Mouse (Mus musculus) forebrain, embryonic 15.5 days (tissue): ENCODE measurements around the gene Naa80. TPM values are rescaled to one million over a fixed set of nuclear protein-coding genes. Genes with fewer than 3 reads are reported as not detected.

Source experiments
- ATAC-seq: fragments of 200-750 bp; cut with Nextera tagmentation; replicated peaks from 2 replicates; pipeline ENCODE4 v1.8.0; 2017; ENCODE audit warnings: mild to moderate bottlenecking, moderate TSS enrichment, moderate library complexity
- H3K27ac ChIP-seq: fragments of 300-500 bp; sonication (generic); replicated peaks from 2 replicates; pipeline ENCODE4 v1.5.1; 2015; ENCODE audit warnings: mild to moderate bottlenecking, inconsistent platforms
- H3K27me3 ChIP-seq: fragments of 300-500 bp; sonication (generic); 2 replicates; pipeline ENCODE4 v1.6.1; 2015; ENCODE audit warnings: inconsistent platforms
- H3K36me3 ChIP-seq: fragments of 300-500 bp; sonication (generic); 2 replicates; pipeline ENCODE4 v1.6.1; 2015; ENCODE audit warnings: mild to moderate bottlenecking, inconsistent platforms
- H3K4me1 ChIP-seq: fragments of 300-500 bp; sonication (generic); 2 replicates; pipeline ENCODE4 v1.6.1; 2015; ENCODE audit warnings: inconsistent platforms
- H3K4me2 ChIP-seq: fragments of 300-500 bp; sonication (generic); replicated peaks from 2 replicates; pipeline ENCODE4 v1.6.1; 2015; ENCODE audit warnings: mild to moderate bottlenecking, inconsistent platforms
- H3K4me3 ChIP-seq: fragments of 300-500 bp; sonication (generic); 2 replicates; pipeline ENCODE4 v1.5.1; 2015; ENCODE audit warnings: mild to moderate bottlenecking, inconsistent platforms
- H3K9ac ChIP-seq: fragments of 300-500 bp; sonication (generic); replicated peaks from 2 replicates; pipeline ENCODE4 v1.6.1; 2015; ENCODE audit warnings: mild to moderate bottlenecking, inconsistent platforms
- H3K9me3 ChIP-seq: fragments of 300-500 bp; sonication (generic); 2 replicates; pipeline ENCODE4 v1.6.1; 2016; ENCODE audit warnings: inconsistent platforms
- WGBS: fragments of 180-500 bp; shearing (Covaris S2); methylation state at CpG from one replicate; pipeline ENCODE4 v1.1.7; 2015; ENCODE audit warnings: mixed read lengths; 5-methylcytosine and 5-hydroxymethylcytosine counted together
- polyA plus RNA-seq: library from polyadenylated mRNA; unstranded; fragments of >200 nt; fragmentation: Nextera tagmentation; extraction: Ambion mirVana; gene quantifications from 2 replicates; pipeline ENCODE4 v1.2.1, GENCODE M21; 2015

Naa80 gene
- polyA plus RNA-seq, 1 experiment from 2014 or later: 14.7 TPM

GRCm38 (mm10) chr9:107590773-107591060 is 12.0 kb downstream of the Naa80 start:
- H3K4me2 ChIP-seq: no peak overlapping the region

GRCm38 (mm10) chr9:107593101-107593976 is 14.7 kb downstream of the Naa80 start:
- no peak for ATAC-seq

More at GRCm38 (mm10) chr9:107590773-107591060, 12.0 kb downstream of the Naa80 start:
- WGBS: 92% methylated on average over 6 of the region's 6 CpGs
- Histone ChIP-seq H3K9ac (no peak overlapping the region), H3K36me3 (peaks cover 24% of the 10 kb centered on the region; the same call in 1 of the 2 replicates), H3K4me3 (no peak overlapping the region), H3K4me1 (peaks cover 13% of the 10 kb centered on the region), H3K9me3 (no peaks in the 10 kb centered on the region), H3K27me3 (no peaks in the 10 kb centered on the region), H3K27ac (no peak overlapping the region)
- ATAC-seq: no peak

GRCm38 (mm10) chr9:107594281-107595062 is 15.8 kb downstream of the Naa80 start:
- H3K4me1 ChIP-seq: no peaks in the 10 kb centered on the region
- H3K27me3 ChIP-seq: no peaks in the 10 kb centered on the region
- H3K4me3 ChIP-seq: no peak overlapping the region
- no peak overlapping the region for H3K9ac ChIP-seq
- H3K36me3 ChIP-seq: peaks cover 24% of the 10 kb centered on the region; the same call in 1 of the 2 replicates
- no peak overlapping the region for H3K4me2 ChIP-seq
- H3K9me3 ChIP-seq: no peaks in the 10 kb centered on the region
- H3K27ac ChIP-seq: no peak overlapping the region
- ATAC-seq: no peak
- WGBS: 69% methylated on average over 8 of the region's 8 CpGs

More at GRCm38 (mm10) chr9:107593101-107593976, 14.7 kb downstream of the Naa80 start:
- no peak overlapping the region for H3K4me3 ChIP-seq
- peaks cover 5% of the 10 kb centered on the region for H3K4me1 ChIP-seq
- peaks cover 24% of the 10 kb centered on the region; the same call in 1 of the 2 replicates for H3K36me3 ChIP-seq
- 0 out of 2 replicates have a peak overlapping the region, but pooled peaks have one; percentile 37 for H3K27ac ChIP-seq
- H3K9me3 ChIP-seq: no peaks in the 10 kb centered on the region
- 83% methylated on average over 11 of the region's 11 CpGs for WGBS
- no peak overlapping the region for H3K9ac ChIP-seq
- no peaks in the 10 kb centered on the region for H3K27me3 ChIP-seq
- H3K4me2 ChIP-seq: no peak overlapping the region

- no peaks in the 10 kb centered on the region for H3K27me3 ChIP-seq
- no peak overlapping the region for H3K4me2 ChIP-seq
- H3K4me1 ChIP-seq: no peaks in the 10 kb centered on the region
- H3K36me3 ChIP-seq: peaks cover 13% of the 10 kb centered on the region; the same call in 1 of the 2 replicates
- H3K9me3 ChIP-seq: no peaks in the 10 kb centered on the region
- no peak for ATAC-seq
- H3K9ac ChIP-seq: no peak overlapping the region
- H3K4me3 ChIP-seq: no peak overlapping the region
- WGBS: 91% methylated on average over 11 of the region's 11 CpGs
- no peak overlapping the region for H3K27ac ChIP-seq
These were observed 18.2 kb downstream of the Naa80 start for GRCm38 (mm10) chr9:107596619-107597569.

- Histone ChIP-seq H3K4me2 (no peak overlapping the region), H3K27ac (no peak overlapping the region), H3K27me3 (no peaks in the 10 kb centered on the region), H3K9me3 (no peaks in the 10 kb centered on the region), H3K9ac (no peak overlapping the region), H3K4me3 (no peak overlapping the region), H3K4me1 (peaks cover 6% of the 10 kb centered on the region), H3K36me3 (peaks cover 8% of the 10 kb centered on the region; the same call in 1 of the 2 replicates)
- 88% methylated on average over 5 of the region's 5 CpGs for WGBS
- no peak for ATAC-seq
These were observed 19.7 kb downstream of the Naa80 start for GRCm38 (mm10) chr9:107598385-107598784.

GRCm38 (mm10) chr9:107599433-107599832 is 20.7 kb downstream of the Naa80 start:
- H3K27me3 ChIP-seq: no peaks in the 10 kb centered on the region
- WGBS: 92% methylated on average over 9 of the region's 9 CpGs
- ATAC-seq: no peak
- no peak overlapping the region for H3K9ac ChIP-seq
- H3K27ac ChIP-seq: no peak overlapping the region
- peaks cover 6% of the 10 kb centered on the region for H3K4me1 ChIP-seq
- H3K4me2 ChIP-seq: no peak overlapping the region
- no peak overlapping the region for H3K4me3 ChIP-seq
- no peaks in the 10 kb centered on the region for H3K9me3 ChIP-seq
- peaks cover under 1% of the 10 kb centered on the region; the same call in 1 of the 2 replicates for H3K36me3 ChIP-seq

GRCm38 (mm10) chr9:107599842-107600241 is 21.2 kb downstream of the Naa80 start:
- no peak overlapping the region for H3K4me2 ChIP-seq
- H3K4me3 ChIP-seq: no peak overlapping the region
- H3K9ac ChIP-seq: no peak overlapping the region
- no peak overlapping the region for H3K27ac ChIP-seq
- H3K4me1 ChIP-seq: peaks cover 9% of the 10 kb centered on the region
- no peaks in the 10 kb centered on the region for H3K36me3 ChIP-seq
- no peak for ATAC-seq
- H3K9me3 ChIP-seq: no peaks in the 10 kb centered on the region
- WGBS: 77% methylated on average over 14 of the region's 14 CpGs
- H3K27me3 ChIP-seq: no peaks in the 10 kb centered on the region

- Histone ChIP-seq H3K36me3 (no peaks in the 10 kb centered on the region), H3K4me3 (no peak overlapping the region), H3K27ac (no peak overlapping the region), H3K4me2 (no peak overlapping the region), H3K9ac (no peak overlapping the region), H3K27me3 (no peaks in the 10 kb centered on the region), H3K9me3 (no peaks in the 10 kb centered on the region), H3K4me1 (peaks cover 10% of the 10 kb centered on the region)
- ATAC-seq: no peak
- 80% methylated on average over 12 of the region's 12 CpGs for WGBS
These were observed 22.1 kb downstream of the Naa80 start for GRCm38 (mm10) chr9:107600745-107601144.

GRCm38 (mm10) chr9:107601275-107601674 is 22.6 kb downstream of the Naa80 start:
- Histone ChIP-seq H3K9me3 (no peaks in the 10 kb centered on the region), H3K9ac (no peak overlapping the region), H3K4me1 (peaks cover 10% of the 10 kb centered on the region), H3K4me2 (no peak overlapping the region), H3K27me3 (no peaks in the 10 kb centered on the region), H3K36me3 (no peaks in the 10 kb centered on the region), H3K4me3 (no peak overlapping the region), H3K27ac (no peak overlapping the region)
- 87% methylated on average over 11 of the region's 11 CpGs for WGBS
- no peak for ATAC-seq

- no peaks in the 10 kb centered on the region for H3K27me3 ChIP-seq
- 12% methylated on average over 10 of the region's 10 CpGs for WGBS
- H3K4me3 ChIP-seq: no peak overlapping the region
- no peaks in the 10 kb centered on the region for H3K9me3 ChIP-seq
- H3K27ac ChIP-seq: 0 out of 2 replicates have a peak overlapping the region, but pooled peaks have one; percentile 20
- H3K4me1 ChIP-seq: peaks cover 10% of the 10 kb centered on the region
- peak overlapping the region; percentile 36; the same call in 1 of the 2 replicates for H3K9ac ChIP-seq
- H3K36me3 ChIP-seq: no peaks in the 10 kb centered on the region
- H3K4me2 ChIP-seq: no peak overlapping the region
- ATAC-seq: peak; percentile 76
These were observed 23.5 kb downstream of the Naa80 start for GRCm38 (mm10) chr9:107602068-107602648.

GRCm38 (mm10) chr9:107603251-107603650 is 24.6 kb downstream of the Naa80 start:
- Histone ChIP-seq H3K4me1 (peaks cover 13% of the 10 kb centered on the region), H3K27ac (no peak overlapping the region), H3K4me2 (no peak overlapping the region), H3K36me3 (no peaks in the 10 kb centered on the region), H3K9ac (no peak overlapping the region), H3K4me3 (no peak overlapping the region), H3K9me3 (no peaks in the 10 kb centered on the region), H3K27me3 (no peaks in the 10 kb centered on the region)
- WGBS: 81% methylated on average over 6 of the region's 6 CpGs
- no peak for ATAC-seq
